Mouse (Mus musculus): ENCODE measurements at regions not wholly inside any gene's neighbourhood (a gene's known extent, or its start where the extent isn't known, plus 50 kb on each side); places are given as distances from the start of the nearest gene placed in this dataset.
"Not testable (repeated sequence)": the region's sequence is repeated elsewhere in the genome, so short reads cannot be mapped to it uniquely, and the experiment has no call there.

DNA sequence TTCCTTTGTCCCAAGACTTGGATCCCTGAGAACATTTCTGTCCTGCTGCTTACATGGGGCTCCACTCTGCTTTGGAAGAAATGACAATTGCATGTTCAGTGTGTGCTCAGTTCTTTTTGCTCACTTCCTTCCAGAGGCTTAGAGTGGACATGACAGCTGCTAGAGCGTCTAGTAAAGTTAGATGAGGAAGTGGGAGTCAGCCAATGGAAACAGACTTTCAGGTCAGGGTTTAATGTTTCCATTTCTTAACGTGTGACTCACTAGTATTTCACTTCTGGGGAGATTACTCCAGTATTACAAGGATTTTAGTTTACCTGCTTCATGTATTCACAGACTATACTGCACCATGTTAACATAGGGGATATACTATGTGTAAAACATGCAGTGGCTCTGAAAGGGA, 759.3 kb upstream of the Gm38303 start:
- DNase-seq, result no peak

DNA sequence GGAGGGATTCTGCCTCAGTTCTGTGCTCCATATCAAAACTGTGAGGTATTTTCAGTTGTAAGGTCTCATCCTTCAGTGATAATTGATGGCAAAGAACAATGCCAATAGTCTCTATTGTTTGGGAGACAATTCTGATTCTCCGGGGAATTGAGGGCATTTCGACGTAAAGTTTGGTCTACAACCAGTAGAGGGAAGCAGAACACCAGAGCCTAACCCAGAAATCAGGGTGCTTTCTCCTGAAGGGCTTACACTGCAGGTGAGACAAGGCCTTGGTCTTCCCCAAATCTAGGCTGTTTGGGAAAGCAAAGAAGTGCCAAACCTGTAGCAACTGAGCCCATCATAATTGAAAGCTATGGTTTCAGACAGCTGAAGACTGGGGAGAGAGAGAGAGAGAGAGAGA, 758.7 kb upstream of the Gm38303 start:
- no peak for DNase-seq

DNA sequence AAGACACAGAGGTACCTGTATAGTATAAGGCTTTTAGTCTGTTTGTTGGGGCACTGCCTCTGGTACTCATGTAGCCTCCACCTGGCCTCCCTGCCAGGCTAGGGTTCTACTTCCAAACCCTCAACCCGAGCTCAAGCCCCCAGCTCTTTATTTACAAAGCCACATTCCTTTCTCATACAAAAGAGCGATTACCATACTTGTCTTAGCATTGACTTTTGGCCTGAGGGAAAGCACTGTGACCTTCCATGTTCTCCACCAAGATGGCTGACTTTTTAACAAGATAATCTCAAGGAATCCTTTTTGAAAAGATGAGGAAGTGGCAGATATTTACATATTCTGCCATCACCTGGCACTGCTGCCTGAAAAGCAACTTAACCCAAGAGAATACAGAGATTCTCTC, 747.8 kb upstream of the Gm38303 start:
- no peak for DNase-seq

DNA sequence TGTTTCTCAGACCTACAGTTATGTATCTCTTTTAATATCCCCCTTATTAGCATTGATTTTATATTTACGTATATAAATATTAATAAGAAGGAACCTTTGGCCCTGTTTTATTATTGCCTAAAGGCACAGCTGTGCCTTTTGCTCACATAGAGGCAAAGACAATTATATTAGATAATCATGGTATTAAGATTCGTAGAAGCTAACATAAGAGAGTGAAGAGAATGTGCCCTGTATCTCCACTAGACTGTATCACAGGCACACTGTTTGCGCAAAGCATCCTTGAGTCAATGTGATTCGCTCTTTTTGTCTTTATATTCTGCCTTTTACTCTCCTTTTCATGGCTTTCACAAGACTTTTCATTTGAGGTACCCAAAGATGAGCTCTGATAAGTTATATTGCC, 738.5 kb upstream of the Gm38303 start:
- DNase-seq, result no peak

DNA sequence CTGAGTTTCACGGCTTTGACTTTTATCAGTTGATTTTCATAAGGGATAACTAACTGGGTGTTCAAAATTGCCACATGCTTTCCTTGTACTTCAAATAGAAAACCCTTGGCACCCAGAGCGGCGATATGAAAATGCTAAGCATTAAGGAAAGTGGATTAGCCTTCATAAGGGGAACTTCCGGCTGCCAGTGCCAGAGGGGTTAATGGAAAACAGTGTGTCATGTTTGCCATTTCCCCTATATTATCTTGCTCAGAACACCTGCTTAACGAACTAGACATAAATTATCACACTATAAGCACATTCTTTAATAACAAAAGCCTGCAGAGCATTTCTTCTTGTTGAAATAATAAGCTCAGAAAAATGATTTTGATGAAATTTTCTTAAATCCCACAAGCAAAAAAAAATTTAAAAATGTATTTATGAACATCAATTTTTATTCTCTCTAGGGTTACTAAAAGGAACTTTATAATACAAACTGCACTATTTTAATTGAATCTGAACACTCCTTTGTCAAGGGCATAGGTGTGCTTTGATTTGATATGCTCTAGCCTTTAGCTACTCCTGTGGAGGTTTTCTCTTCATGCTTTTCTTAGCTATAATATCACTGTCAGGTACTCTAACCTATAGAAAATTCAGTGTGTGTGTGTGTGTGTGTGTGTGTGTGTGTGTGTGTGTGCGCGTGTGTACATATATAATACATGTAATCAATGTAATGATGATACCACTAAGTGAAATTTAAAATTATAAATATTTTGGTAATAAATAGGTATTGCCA, 699.7 kb upstream of the Gm38303 start:
- DNase-seq, result no peak

DNA sequence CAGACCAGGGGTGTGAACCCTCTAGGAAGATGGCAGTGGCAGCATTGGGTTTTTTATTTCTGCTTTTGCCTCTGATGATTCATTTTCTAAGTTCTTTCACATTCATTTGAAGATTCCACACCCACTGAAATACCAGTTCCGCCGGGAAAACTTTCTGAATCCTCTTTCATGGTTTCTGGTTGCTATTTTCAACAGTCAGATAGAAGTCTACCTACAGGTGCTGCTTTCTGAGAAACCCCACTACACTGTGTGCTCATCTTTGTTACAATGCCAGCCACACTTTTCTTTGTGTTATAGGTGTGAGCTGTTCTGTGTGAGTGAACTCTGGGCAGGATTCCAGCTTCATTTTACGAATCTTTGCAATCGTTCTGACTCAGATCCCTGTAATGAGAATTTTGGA, 694.5 kb upstream of the Gm38303 start:
- no peak for DNase-seq

DNA sequence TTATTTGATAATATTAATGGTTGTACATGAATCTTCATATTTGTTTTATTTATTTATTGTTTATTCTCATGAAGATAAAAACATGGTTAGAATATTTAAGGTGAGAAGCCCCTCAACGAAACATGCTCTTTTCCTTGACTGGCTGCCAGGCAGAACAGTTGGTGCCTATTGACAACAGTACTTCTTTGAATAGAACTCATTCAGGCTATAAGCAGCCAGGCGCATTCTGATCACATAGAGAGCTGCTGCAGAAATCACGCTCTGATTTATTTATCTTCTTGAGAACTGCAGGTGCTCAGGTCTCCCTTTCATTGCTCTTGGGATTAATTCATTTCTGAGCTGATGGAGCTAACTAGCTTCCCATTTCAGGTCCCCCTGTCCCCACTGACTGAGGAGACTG, 688.9 kb upstream of the Gm38303 start:
- no peak for DNase-seq

DNA sequence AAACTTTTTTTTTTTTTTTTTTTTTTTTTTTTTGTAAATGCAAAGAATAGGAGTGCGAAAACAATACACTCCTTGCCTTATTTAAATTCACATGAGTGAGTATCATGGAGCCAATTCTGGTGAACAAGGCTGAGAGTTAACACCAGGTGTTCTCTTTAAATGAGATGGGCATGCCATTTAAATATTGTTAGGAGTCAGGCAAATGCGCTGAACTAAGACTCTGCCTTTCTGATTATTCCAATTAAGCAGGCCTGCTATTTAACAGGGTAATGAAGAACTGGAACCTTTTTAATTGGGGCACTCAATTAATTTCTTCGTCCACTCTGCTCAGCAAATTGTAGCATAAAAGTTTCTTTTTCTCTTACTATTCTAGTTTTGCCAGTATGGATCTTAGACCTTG, 684.6 kb upstream of the Gm38303 start:
- no peak for DNase-seq

DNA sequence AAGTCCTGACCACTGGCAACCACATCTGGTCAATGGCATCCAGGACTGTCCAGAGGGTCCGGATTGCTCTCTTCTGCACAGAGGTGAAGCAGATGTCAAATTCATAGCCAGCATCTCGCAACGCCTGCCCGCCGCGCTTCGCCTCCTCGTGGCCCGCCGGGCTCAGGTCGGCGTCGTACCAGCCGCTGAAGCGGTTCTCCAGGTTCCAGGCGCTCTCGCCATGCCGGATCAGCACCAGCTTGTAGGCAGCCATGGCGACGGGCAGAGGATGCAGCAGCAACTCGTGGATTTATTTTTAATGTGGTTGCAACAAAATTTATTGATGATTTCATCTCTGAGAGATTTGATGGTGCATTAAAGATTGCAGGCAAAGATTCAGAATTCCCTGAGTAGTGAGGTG, 679.4 kb upstream of the Gm38303 start:
- DNase-seq, result not testable (repeated sequence)

DNA sequence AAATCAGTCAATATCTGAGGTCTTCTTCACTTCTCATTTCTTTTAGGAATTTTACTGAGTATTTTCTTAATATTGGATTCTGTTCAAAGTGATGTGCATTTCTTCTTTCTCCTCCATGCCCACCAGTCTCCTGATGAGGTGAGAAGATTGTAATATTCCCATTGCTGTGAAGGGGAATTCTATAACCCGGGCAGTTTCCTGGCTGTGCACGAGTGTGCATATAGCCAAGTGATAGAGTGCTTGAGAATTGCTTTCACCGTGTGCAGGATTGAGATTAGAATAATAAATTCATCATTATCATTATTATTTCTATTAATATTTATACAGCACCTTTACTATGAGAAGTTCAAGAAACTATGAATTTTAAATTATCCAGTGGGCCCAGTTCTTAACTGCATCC, 671.9 kb upstream of the Gm38303 start:
- DNase-seq, result no peak

DNA sequence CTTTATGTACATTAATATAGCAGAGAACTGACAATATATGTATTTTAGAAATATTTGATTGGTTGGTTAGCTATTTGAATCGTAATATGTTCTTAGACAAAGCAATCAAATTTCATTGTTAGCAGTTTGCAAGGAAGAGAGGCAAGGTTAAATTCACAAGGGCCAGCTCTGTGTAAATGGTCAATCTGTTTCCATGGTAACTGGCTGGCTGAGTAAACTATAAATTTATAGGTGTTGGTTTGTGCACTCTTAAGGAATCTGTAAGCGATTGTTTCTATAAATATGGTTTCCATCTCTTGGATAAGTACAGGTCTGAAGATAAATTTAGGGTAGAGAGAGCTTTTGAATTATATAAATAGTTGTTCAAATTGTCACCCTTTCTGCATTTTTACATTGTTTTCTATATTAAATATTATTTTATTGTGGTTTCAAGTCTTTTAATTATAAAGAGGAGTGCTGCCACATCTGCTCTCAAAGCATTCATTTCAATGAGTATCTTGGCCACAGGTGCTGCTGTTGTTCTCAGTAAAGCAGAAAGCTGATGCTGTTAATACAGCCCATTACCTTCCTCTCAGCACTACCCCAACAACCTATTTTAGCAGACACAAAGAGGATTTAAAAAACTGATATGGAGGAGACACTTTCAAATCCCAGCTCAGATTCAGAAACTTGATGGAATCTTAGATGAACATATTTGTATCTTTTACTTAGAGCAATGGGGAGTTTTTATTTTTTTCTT, 671.2 kb upstream of the Gm38303 start:
- DNase-seq, result no peak

DNA sequence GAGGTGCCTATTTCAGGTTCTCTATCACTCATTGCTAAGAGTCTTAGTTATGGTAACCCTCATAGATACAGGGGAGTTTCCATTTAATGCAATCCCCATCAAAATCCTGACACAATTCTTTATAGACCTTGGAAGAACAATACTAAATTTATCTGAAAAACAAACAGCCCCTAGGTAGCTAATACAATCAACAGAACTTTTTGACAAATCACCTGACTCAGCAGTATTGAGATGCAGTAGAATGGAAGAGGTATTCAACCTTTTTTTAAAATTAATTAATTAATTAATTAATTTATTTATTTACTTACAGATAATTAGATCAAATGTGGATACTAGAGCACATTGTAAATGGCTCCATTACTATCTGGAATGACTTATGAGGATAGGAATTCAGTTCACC, 643.5 kb upstream of the Gm38303 start:
- DNase-seq, result no peak

DNA sequence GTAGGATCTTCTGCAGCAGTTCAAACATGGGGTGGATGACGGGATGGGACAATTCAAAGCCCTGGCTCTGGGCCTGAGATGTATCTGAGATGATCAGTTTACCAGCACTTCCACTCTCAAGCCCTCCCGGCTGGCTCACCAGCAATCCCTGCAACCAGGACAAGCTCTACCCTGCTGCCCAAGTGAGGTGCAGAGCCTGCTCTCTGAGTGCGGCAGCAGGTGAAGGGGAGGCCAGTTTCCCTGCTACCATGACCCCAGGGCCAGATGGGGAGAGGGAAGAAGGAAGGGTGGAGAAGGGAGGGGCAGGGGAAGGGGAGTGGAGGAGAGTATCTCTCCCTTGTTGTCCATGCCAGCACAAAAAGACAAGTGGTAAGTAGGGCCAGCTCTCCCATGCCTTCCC, 638.9 kb upstream of the Gm38303 start:
- no peak for DNase-seq

DNA sequence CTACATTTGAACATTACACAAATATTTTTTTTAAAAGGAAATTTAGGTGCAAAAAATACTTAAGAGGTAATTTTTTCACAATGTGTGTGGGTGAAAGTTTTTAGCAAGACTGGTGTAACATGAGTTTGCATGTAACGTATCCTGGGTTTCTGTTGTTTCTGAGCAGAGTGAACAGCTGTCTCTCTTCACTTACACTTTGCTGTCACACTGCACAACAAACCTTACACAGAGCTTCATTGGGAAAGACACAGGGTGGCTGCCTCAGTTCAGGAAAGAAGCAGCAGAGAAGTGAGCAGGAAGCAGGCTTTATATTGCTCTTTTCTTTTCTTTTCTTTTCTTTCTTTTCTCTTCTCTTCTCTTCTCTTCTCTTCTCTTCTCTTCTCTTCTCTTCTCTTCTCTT, 617.1 kb upstream of the Gm38303 start:
- peak; percentile 11 for DNase-seq

DNA sequence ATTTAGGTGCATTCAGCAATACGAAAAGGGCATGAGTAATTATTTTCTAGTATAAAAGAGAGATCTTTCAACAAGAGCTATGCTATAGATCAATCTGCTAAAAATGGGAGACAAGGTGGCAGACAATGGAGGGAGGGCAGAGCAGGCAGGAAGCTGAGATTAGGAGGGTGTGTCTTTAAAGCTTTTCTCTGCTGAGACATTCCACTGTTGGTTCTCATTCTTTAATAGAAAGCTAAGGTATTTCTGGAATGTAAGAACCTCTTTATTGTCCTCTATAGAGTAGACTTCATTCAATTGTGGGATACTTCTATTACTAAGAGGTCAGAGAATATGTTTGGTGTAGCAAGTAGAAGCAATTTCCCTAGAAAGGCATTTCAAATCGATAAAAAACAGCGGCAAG, 581.6 kb upstream of the Gm38303 start:
- no peak for DNase-seq

DNA sequence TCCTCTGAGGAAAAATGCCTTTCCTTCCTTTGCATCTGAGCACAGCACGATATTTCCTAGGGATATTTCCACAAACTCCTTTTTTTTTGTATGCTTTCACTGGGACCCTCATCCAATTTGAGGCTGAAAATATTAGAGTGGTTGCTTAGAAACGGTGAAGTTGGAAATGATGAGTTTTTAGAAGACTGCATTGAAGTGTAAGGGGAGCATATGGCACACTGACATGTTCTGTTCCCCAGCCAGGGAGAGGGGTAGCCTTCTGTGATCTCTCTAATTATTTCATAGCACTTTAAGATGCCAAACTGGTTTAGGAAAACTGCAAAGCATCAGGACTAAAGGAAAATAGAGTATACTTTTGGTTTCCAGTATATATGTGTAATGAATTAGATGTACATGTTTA, 556.5 kb upstream of the Gm38303 start:
- DNase-seq, result no peak
